Mouse (Mus musculus): ENCODE measurements around the gene Tec. TPM values are rescaled to one million over a fixed set of nuclear protein-coding genes. Genes with fewer than 3 reads are reported as not detected.
A peak's percentile ranks its signal among the peaks of the same experiment; 100 is the strongest.
"Not testable (repeated sequence)": the region's sequence is repeated elsewhere in the genome, so short reads cannot be mapped to it uniquely, and the experiment has no call there.

Gene Tec
- total RNA-seq, 2 experiments from 2014 or later: 23.4 to 33.4 TPM

GRCm38 (mm10) chr5:72828401-72828800, 39.9 kb downstream of the Tec start:
- no peak for ATAC-seq (replicated peaks; ENCODE audit: poor library complexity)

- ATAC-seq (replicated peaks; ENCODE audit: poor library complexity): no peak
These were observed 40.8 kb downstream of the Tec start for GRCm38 (mm10) chr5:72827435-72827834.

- ATAC-seq (replicated peaks; ENCODE audit: poor library complexity): no peak
These were observed 41.8 kb downstream of the Tec start for GRCm38 (mm10) chr5:72826445-72826844.

- peak; percentile 53 for ATAC-seq (replicated peaks; ENCODE audit: poor library complexity)
These were observed 47.6 kb downstream of the Tec start for GRCm38 (mm10) chr5:72820651-72821050.

- ATAC-seq (replicated peaks; ENCODE audit: poor library complexity): peak; percentile 48
These were observed 48.1 kb downstream of the Tec start for GRCm38 (mm10) chr5:72820036-72820640.

GRCm38 (mm10) chr5:72818513-72819180, 49.6 kb downstream of the Tec start:
- peak; percentile 35 for ATAC-seq (replicated peaks; ENCODE audit: poor library complexity)

GRCm38 (mm10) chr5:72817523-72818091, 50.7 kb downstream of the Tec start:
- peak; percentile 59 for ATAC-seq (replicated peaks; ENCODE audit: poor library complexity)

- ATAC-seq (replicated peaks; ENCODE audit: poor library complexity): not testable (repeated sequence)
These were observed 51.3 kb downstream of the Tec start for GRCm38 (mm10) chr5:72816960-72817359.

- ATAC-seq (replicated peaks; ENCODE audit: poor library complexity): no peak
These were observed 51.8 kb downstream of the Tec start for GRCm38 (mm10) chr5:72816491-72816890.

GRCm38 (mm10) chr5:72816046-72816445, 52.2 kb downstream of the Tec start:
- ATAC-seq (replicated peaks; ENCODE audit: poor library complexity): no peak

GRCm38 (mm10) chr5:72815361-72815760, 52.9 kb downstream of the Tec start:
- ATAC-seq (replicated peaks; ENCODE audit: poor library complexity): no peak

- no peak for ATAC-seq (replicated peaks; ENCODE audit: poor library complexity)
These were observed 54.2 kb downstream of the Tec start for GRCm38 (mm10) chr5:72814072-72814471.

GRCm38 (mm10) chr5:72812908-72813307, 55.4 kb downstream of the Tec start:
- peak; percentile 57 for ATAC-seq (replicated peaks; ENCODE audit: poor library complexity)

GRCm38 (mm10) chr5:72812328-72812727, 56.0 kb downstream of the Tec start:
- ATAC-seq (replicated peaks; ENCODE audit: poor library complexity): no peak

- ATAC-seq (replicated peaks; ENCODE audit: poor library complexity): no peak
These were observed 56.9 kb downstream of the Tec start for GRCm38 (mm10) chr5:72811397-72811796.

GRCm38 (mm10) chr5:72810990-72811389, 57.3 kb downstream of the Tec start:
- ATAC-seq (replicated peaks; ENCODE audit: poor library complexity): peak; percentile 32

- no peak for ATAC-seq (replicated peaks; ENCODE audit: poor library complexity)
These were observed 58.8 kb downstream of the Tec start for GRCm38 (mm10) chr5:72809480-72809879.

GRCm38 (mm10) chr5:72808456-72809111, 59.7 kb downstream of the Tec start:
- no peak for ATAC-seq (replicated peaks; ENCODE audit: poor library complexity)

GRCm38 (mm10) chr5:72802851-72803250, 65.4 kb downstream of the Tec start:
- ATAC-seq (replicated peaks; ENCODE audit: poor library complexity): peak; percentile 71

- ATAC-seq (replicated peaks; ENCODE audit: poor library complexity): no peak
These were observed 69.7 kb downstream of the Tec start for GRCm38 (mm10) chr5:72798563-72798962.

- ATAC-seq (replicated peaks; ENCODE audit: poor library complexity): peak; percentile 92
These were observed 72.1 kb downstream of the Tec start for GRCm38 (mm10) chr5:72796186-72796613.
